Mouse (Mus musculus) lung, embryonic 16.5 days (tissue): Measurements from ENCODE around the gene Fxyd3. TPM values are rescaled to one million over a fixed set of nuclear protein-coding genes. Genes with fewer than 3 reads are reported as not detected.

ENCODE experiments used
- microRNA-seq: library from miRNA; unstranded; fragments of <30 nt; microRNA quantifications from one replicate; pipeline ENCODE4, GENCODE M21; 2016
- polyA plus RNA-seq: library from polyadenylated mRNA; unstranded; fragments of >200 nt; fragmentation: Nextera tagmentation; extraction: Ambion mirVana; gene quantifications from 2 replicates; pipeline ENCODE4 v1.2.1, GENCODE M21; 2015

Gene Fxyd3
- polyA plus RNA-seq, 1 experiment from 2014 or later, result 76.9 TPM

Small RNAs within 50 kb of the gene (microRNA-seq; reads per million reads assigned to microRNA genes)
- not detected for gene Mir7050

Other genes starting within 250 kb of the Fxyd3 start
- not detected in 2 replicates for gene Ffar3, start 220.5 kb downstream of the Fxyd3 start, polyA plus RNA-seq
- gene Ffar1, start 215.1 kb downstream of the Fxyd3 start, polyA plus RNA-seq, result not detected in 2 replicates
- 0.15 and 0.16 TPM in 2 replicates for gene Cd22, start 196.4 kb downstream of the Fxyd3 start, polyA plus RNA-seq
- 0.23 and 0.28 TPM in 2 replicates for gene Mag, start 161.8 kb downstream of the Fxyd3 start, polyA plus RNA-seq
- gene Hamp2, start 152.0 kb downstream of the Fxyd3 start, polyA plus RNA-seq, result not detected in 2 replicates
- gene Hamp, start 132.7 kb downstream of the Fxyd3 start, polyA plus RNA-seq, result not detected in 2 replicates
- 20.5 and 22.3 TPM in 2 replicates for gene Usf2, start 119.9 kb downstream of the Fxyd3 start, polyA plus RNA-seq
- 85.0 and 88.3 TPM in 2 replicates for gene Lsr, start 103.2 kb downstream of the Fxyd3 start, polyA plus RNA-seq
- gene Fam187b, start 102.9 kb downstream of the Fxyd3 start, polyA plus RNA-seq, result 6.5 and 7.5 TPM in 2 replicates
- 62.1 and 66.0 TPM in 2 replicates for gene Fxyd5, start 34.2 kb downstream of the Fxyd3 start, polyA plus RNA-seq
- gene Fxyd7, start 25.2 kb downstream of the Fxyd3 start, polyA plus RNA-seq, result 4.9 and 5.6 TPM in 2 replicates
- gene Fxyd1, start 19.5 kb downstream of the Fxyd3 start, polyA plus RNA-seq, result 105 and 119 TPM in 2 replicates
- 0.14 and 0.38 TPM in 2 replicates for gene Lgi4, start 17.4 kb downstream of the Fxyd3 start, polyA plus RNA-seq
- gene Hpn, start 38.6 kb upstream of the Fxyd3 start, polyA plus RNA-seq, result 17.4 and 23.2 TPM in 2 replicates
- gene Scn1b, start 50.3 kb upstream of the Fxyd3 start, polyA plus RNA-seq, result 0.64 and 0.89 TPM in 2 replicates
- 68.1 and 72.2 TPM in 2 replicates for gene Gramd1a, start 79.2 kb upstream of the Fxyd3 start, polyA plus RNA-seq
- not detected in 2 replicates for gene Scgb2b2, start 213.8 kb upstream of the Fxyd3 start, polyA plus RNA-seq
- not detected in 2 replicates for gene Scgb1b2, start 215.1 kb upstream of the Fxyd3 start, polyA plus RNA-seq